Mouse (Mus musculus) MEL (cell line): ENCODE measurements around the gene Arih2. TPM values are rescaled to one million over a fixed set of nuclear protein-coding genes. Genes with fewer than 3 reads are reported as not detected.

Source experiments
- DNase-seq: peaks from one replicate; pipeline ENCODE4 v3.0.0; 2011; ENCODE audit warnings: low read depth, low spot score
- H3K27ac ChIP-seq: 2 replicates; pipeline ENCODE4 v1.5.1; 2012; ENCODE audit warnings: low read depth, mild to moderate bottlenecking, control low read depth, low read length, moderate library complexity; ENCODE audit not compliant: control insufficient read depth
- H3K27me3 ChIP-seq, 2 experiments: fragments of 150-350 bp in 1 of 2; sonication (generic) in 1 of 2; 2 replicates each; pipeline ENCODE4 v1.6.1; 2012; ENCODE audit warnings: low read length in 2 of 2, mild to moderate bottlenecking in 2 of 2, improper control_type of control experiment in 1 of 2, moderate library complexity in 1 of 2; ENCODE audit not compliant: insufficient read depth in 2 of 2, control insufficient read depth in 1 of 2
- H3K36me3 ChIP-seq, 2 experiments: 2 replicates each; pipeline ENCODE4 v1.6.1; 2012 to 2014; ENCODE audit warnings: low read length in 2 of 2, improper control_type of control experiment in 1 of 2, inconsistent platforms in 1 of 2, mild to moderate bottlenecking in 1 of 2; ENCODE audit not compliant: insufficient read depth in 2 of 2, control insufficient read depth in 1 of 2
- H3K4me1 ChIP-seq, 2 experiments: fragments of 150-350 bp in 1 of 2; sonication (generic) in 1 of 2; 2 replicates each; pipeline ENCODE4 v1.6.1; 2012; ENCODE audit warnings: low read length in 2 of 2, improper control_type of control experiment in 1 of 2, mild to moderate bottlenecking in 1 of 2; ENCODE audit not compliant: insufficient read depth in 2 of 2, control insufficient read depth in 1 of 2
- H3K4me3 ChIP-seq, 2 experiments: fragments of 150-350 bp in 1 of 2; sonication (generic) in 1 of 2; 2 replicates each; pipeline ENCODE4 v1.5.1; 2012; ENCODE audit warnings: low read depth in 2 of 2, low read length in 2 of 2, mild to moderate bottlenecking in 2 of 2, moderate library complexity in 2 of 2, control low read depth in 1 of 2, improper control_type of control experiment in 1 of 2; ENCODE audit not compliant: control insufficient read depth in 1 of 2, insufficient read depth in 1 of 2
- H3K79me2 ChIP-seq: 2 replicates; pipeline ENCODE4 v1.6.1; 2012; ENCODE audit warnings: mild to moderate bottlenecking, low read length, moderate library complexity; ENCODE audit not compliant: control insufficient read depth, poor library complexity, insufficient read depth
- H3K9ac ChIP-seq: 2 replicates; pipeline ENCODE4 v1.6.1; 2012; ENCODE audit warnings: low read depth, mild to moderate bottlenecking, control low read depth, low read length, moderate library complexity; ENCODE audit not compliant: control insufficient read depth, poor library complexity, severe bottlenecking
- H3K9me3 ChIP-seq: fragments of 150-350 bp; sonication (generic); replicated peaks from 2 replicates; pipeline ENCODE4 v1.6.1; 2012; ENCODE audit warnings: mild to moderate bottlenecking, low read length, improper control_type of control experiment, moderate library complexity; ENCODE audit not compliant: insufficient read depth
- BHLHE40 ChIP-seq: IDR thresholded peaks from 2 replicates; pipeline ENCODE4 v1.6.1; 2012; ENCODE audit warnings: low read depth, mild to moderate bottlenecking, inconsistent platforms, low read length, improper control_type of control experiment, borderline replicate concordance
- EP300 ChIP-seq, 2 experiments: IDR thresholded peaks; 2 replicates each; pipeline ENCODE4 v1.6.1; 2011; ENCODE audit warnings: improper control_type of control experiment in 2 of 2, low read length in 2 of 2, low read depth in 1 of 2, mild to moderate bottlenecking in 1 of 2
- ETS1 ChIP-seq: IDR thresholded peaks from 2 replicates; pipeline ENCODE4 v1.6.1; 2012; ENCODE audit warnings: low read depth, mild to moderate bottlenecking, inconsistent platforms, low read length, improper control_type of control experiment, moderate library complexity
- GATA1 ChIP-seq: IDR thresholded peaks from 2 replicates; pipeline ENCODE4 v1.6.1; 2011; ENCODE audit warnings: low read depth, low read length, improper control_type of control experiment
- HCFC1 ChIP-seq: IDR thresholded peaks from 2 replicates; pipeline ENCODE4 v1.6.1; 2012; ENCODE audit warnings: low read depth, mild to moderate bottlenecking, inconsistent platforms, low read length, improper control_type of control experiment, moderate library complexity
- JUND ChIP-seq: IDR thresholded peaks from 2 replicates; pipeline ENCODE4 v1.6.1; 2011; ENCODE audit warnings: low read depth, mild to moderate bottlenecking, improper control_type of control experiment, low read length
- KAT2A ChIP-seq: conservative IDR thresholded peaks from 2 replicates; pipeline ENCODE4 v1.6.1; 2012; ENCODE audit warnings: low read depth, low read length, improper control_type of control experiment, inconsistent platforms
- MAFK ChIP-seq: IDR thresholded peaks from 2 replicates; pipeline ENCODE4 v1.6.1; 2011; ENCODE audit warnings: low read depth, mild to moderate bottlenecking, low read length, improper control_type of control experiment, borderline replicate concordance
- MEF2A ChIP-seq: IDR thresholded peaks from 2 replicates; pipeline ENCODE4 v1.6.1; 2014; ENCODE audit warnings: low read depth, mild to moderate bottlenecking, inconsistent platforms, low read length, improper control_type of control experiment; ENCODE audit not compliant: poor library complexity, insufficient replicate concordance, severe bottlenecking; ENCODE audit errors: extremely low read depth
- MXI1 ChIP-seq: IDR thresholded peaks from 2 replicates; pipeline ENCODE4 v1.6.1; 2011; ENCODE audit warnings: mild to moderate bottlenecking, low read depth, low read length, improper control_type of control experiment
- MYB ChIP-seq: IDR thresholded peaks from 2 replicates; pipeline ENCODE4 v1.6.1; 2011; ENCODE audit warnings: mild to moderate bottlenecking, low read depth, low read length, improper control_type of control experiment
- MYC ChIP-seq: IDR thresholded peaks from 2 replicates; pipeline ENCODE4 v1.6.1; 2011; ENCODE audit warnings: low read depth, mild to moderate bottlenecking, low read length, improper control_type of control experiment, moderate library complexity
- NELFE ChIP-seq: IDR thresholded peaks from 2 replicates; pipeline ENCODE4 v1.6.1; 2011; ENCODE audit warnings: low read depth, low read length, improper control_type of control experiment
- NRF1 ChIP-seq: IDR thresholded peaks from 2 replicates; pipeline ENCODE4 v1.6.1; 2014; ENCODE audit warnings: low read depth, mild to moderate bottlenecking, inconsistent platforms, low read length, improper control_type of control experiment, moderate library complexity; ENCODE audit not compliant: poor library complexity, insufficient read depth, severe bottlenecking
- POLR2AphosphoS2 ChIP-seq: IDR thresholded peaks from 2 replicates; pipeline ENCODE4 v1.6.1; 2011; ENCODE audit warnings: low read length, improper control_type of control experiment
- POLR2AphosphoS5 ChIP-seq: IDR thresholded peaks from 2 replicates; pipeline ENCODE4 v1.6.1; 2012; ENCODE audit warnings: low read depth, borderline replicate concordance, mild to moderate bottlenecking, inconsistent platforms, low read length, moderate library complexity, mixed read lengths
- SIN3A ChIP-seq: IDR thresholded peaks from 2 replicates; pipeline ENCODE4 v1.6.1; 2012; ENCODE audit warnings: low read length, improper control_type of control experiment, inconsistent platforms
- TAL1 ChIP-seq: IDR thresholded peaks from 2 replicates; pipeline ENCODE4 v1.6.1; 2012; ENCODE audit warnings: mild to moderate bottlenecking, inconsistent platforms, low read length, moderate library complexity, mixed read lengths
- TBP ChIP-seq: IDR thresholded peaks from 2 replicates; pipeline ENCODE4 v1.8.0; 2011; ENCODE audit warnings: low read depth, low read length, improper control_type of control experiment
- UBTF ChIP-seq: IDR thresholded peaks from 2 replicates; pipeline ENCODE4 v1.6.1; 2012; ENCODE audit warnings: low read depth, mild to moderate bottlenecking, inconsistent platforms, low read length, improper control_type of control experiment, moderate library complexity, borderline replicate concordance; ENCODE audit not compliant: insufficient read depth
- USF2 ChIP-seq, 2 experiments: IDR thresholded peaks; 2 replicates each; pipeline ENCODE4 v1.6.1; 2011 to 2012; ENCODE audit warnings: improper control_type of control experiment in 2 of 2, low read length in 2 of 2, borderline replicate concordance in 1 of 2, inconsistent platforms in 1 of 2, low read depth in 1 of 2, mild to moderate bottlenecking in 1 of 2; ENCODE audit not compliant: insufficient read depth in 1 of 2
- ZKSCAN1 ChIP-seq: IDR thresholded peaks from 2 replicates; pipeline ENCODE4 v1.6.1; 2012; ENCODE audit warnings: low read depth, mild to moderate bottlenecking, inconsistent platforms, low read length, improper control_type of control experiment, moderate library complexity
- ZMIZ1 ChIP-seq: IDR thresholded peaks from 2 replicates; pipeline ENCODE4 v1.6.1; 2012; ENCODE audit warnings: low read depth, mild to moderate bottlenecking, inconsistent platforms, low read length, improper control_type of control experiment, moderate library complexity
- ZNF384 ChIP-seq: IDR thresholded peaks from 2 replicates; pipeline ENCODE4 v1.6.1; 2012; ENCODE audit warnings: low read depth, mild to moderate bottlenecking, inconsistent platforms, low read length, improper control_type of control experiment
- polyA plus RNA-seq, 2 experiments: library from polyadenylated mRNA; stranded (reverse) in 1 of 2; unstranded in 1 of 2; fragments of >175 nt in 1 of 2; fragments of >200 nt in 1 of 2; gene quantifications; 2 replicates each; pipeline versions ENCODE4 v1.2.1 to v1.2.4; 2012; ENCODE audit warnings: low replicate concordance in 2 of 2, low read depth in 1 of 2; ENCODE audit not compliant: insufficient read length in 2 of 2, insufficient read depth in 1 of 2, missing spikeins in 1 of 2
- total RNA-seq: library from RNA; depleted of rRNA; stranded (reverse); fragments of 300-350 nt; gene quantifications from 2 replicates; pipeline ENCODE4 v1.2.3, GENCODE M21; 2012

Gene Arih2
- total and polyA plus RNA-seq, 3 experiments, result 59.6 to 66.5 TPM; not detected in 1

DNA sequence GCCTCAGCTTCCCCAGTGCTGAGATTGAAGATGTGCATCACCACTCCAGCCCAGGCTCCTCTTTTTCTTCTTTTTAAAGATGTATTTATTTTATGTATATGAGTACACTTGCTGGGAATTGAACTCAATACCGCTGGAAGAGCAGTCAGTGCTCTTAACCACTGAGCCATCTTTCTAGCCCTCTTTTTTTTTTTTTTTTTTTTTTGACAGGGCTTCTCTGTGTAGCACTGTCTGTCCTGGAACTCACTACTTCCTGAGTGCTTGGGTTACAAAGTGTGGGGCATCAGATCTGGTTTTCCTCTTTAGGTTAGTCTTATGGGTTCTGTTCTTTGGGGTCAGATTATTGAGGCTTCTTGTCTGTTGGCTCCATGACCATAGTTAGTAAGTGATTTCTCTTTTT, 45.3 kb upstream of the Arih2 start:
- no peaks in the 10 kb centered on the region for H3K9me3 ChIP-seq
- no peak for DNase-seq
- H3K9ac ChIP-seq, result no peak overlapping the region
- H3K4me1 ChIP-seq, result peaks cover 7% of the 10 kb centered on the region in 2 experiments
- peaks cover 7 to 24% of the 10 kb centered on the region in 2 experiments for H3K36me3 ChIP-seq
- H3K27ac ChIP-seq, result no peak overlapping the region
- H3K79me2 ChIP-seq, result peaks cover 46% of the 10 kb centered on the region
- no peaks in the 10 kb centered on the region for H3K27me3 ChIP-seq
- H3K4me3 ChIP-seq, result no peak overlapping the region
- TF ChIP-seq TBP (no peak), ZNF384 (peak; percentile 71)
- TF ChIP-seq, all 39 proteins: peak for 1

DNA sequence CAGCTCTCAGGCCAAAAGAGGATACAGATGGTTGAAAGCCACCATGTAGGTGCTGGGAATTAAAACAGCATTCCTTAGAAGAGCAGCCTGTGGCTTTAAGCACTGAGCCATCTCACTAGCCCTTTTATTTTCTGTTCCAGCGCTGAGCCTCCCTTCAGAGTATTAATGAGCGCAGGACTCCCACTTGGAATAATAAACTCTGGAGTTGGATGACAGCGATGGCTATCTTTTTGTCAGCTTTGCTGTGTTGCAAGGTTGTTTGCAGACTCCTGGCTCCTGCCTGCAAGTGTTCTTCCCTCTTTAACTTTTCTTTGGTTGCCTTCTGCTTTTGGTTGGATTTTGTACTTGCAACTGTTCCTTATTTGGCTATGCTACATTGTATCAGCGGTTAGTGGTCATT, 44.8 kb upstream of the Arih2 start:
- peak overlapping the region; percentile 81 to 86; a peak in 3 of 4 replicates for H3K4me3 ChIP-seq

DNA sequence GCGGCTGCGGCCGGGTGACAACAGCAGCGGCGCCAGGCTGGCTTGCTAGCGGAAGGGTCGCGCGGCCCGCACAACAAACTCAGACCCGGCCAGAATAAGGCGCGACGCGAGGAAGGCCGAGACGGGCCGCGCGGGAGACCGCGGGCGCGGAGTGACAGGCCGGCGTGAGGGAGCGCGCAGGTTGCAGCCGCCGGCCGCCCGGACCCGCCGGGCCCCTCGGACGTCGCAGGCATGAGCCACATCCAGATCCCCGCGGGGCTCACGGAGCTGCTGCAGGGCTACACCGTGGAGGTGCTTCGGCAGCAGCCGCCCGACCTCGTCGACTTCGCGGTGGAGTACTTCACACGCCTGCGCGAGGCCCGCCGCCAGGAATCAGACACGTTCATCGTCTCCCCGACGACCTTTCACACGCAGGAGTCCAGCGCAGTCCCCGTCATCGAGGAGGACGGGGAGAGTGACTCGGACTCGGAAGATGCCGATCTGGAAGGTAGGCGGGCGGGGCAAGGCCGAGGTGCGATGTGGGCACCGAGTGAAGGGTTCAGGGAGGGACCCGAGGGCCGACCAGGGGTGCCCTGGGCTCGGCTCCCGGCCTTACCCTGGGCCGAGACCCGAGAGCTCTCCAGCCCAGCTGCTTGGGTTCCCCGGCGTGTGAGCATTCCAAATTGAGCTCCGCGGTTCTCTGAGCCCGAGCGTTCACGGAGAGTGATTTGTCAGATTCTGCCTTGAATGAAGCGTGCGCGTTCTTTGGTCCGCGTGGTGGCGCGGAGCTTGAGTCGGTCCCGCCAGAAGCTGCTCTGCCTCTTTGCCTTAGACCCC, 43.2 kb upstream of the Arih2 start:
- peak; percentile 81 for DNase-seq
- Histone ChIP-seq H3K4me3 (peak overlapping the region; percentile 81 to 86), H3K9me3 (no peaks in the 10 kb centered on the region), H3K36me3 (peaks cover 3 to 24% of the 10 kb centered on the region in 2 experiments), H3K79me2 (peaks cover 36% of the 10 kb centered on the region), H3K27ac (peak overlapping the region; percentile 8), H3K9ac (peak overlapping the region; percentile 92), H3K4me1 (peaks cover 7% of the 10 kb centered on the region in 2 experiments), H3K27me3 (no peaks in the 10 kb centered on the region)
- TF ChIP-seq MEF2A (no peak), UBTF (no peak; the same call in 1 of the 2 replicates), BHLHE40 (no peak), KAT2A (no peak; the same call in 1 of the 2 replicates), GATA1 (no peak), ZMIZ1 (no peak), POLR2AphosphoS2 (no peak), MYC (peak; percentile 37; the same call in 1 of the 2 replicates), JUND (no peak), MAFK (no peak), SIN3A (0 out of 2 replicates have a peak, but pooled peaks have one; percentile 51), HCFC1 (no peak; the same call in none of the 2 replicates), ETS1 (0 out of 2 replicates have a peak, but pooled peaks have one; percentile 3), POLR2AphosphoS5 (no peak), EP300 (IDR thresholded peaks at IDR 0.05; ENCODE audit: low read depth in 1 of 2, low read length in 2 of 2) (no peak; a peak in 1 of 4 replicates), NRF1 (peak; percentile 69), MXI1 (peak; percentile 82)

More for the DNA sequence above, 44.8 kb upstream of the Arih2 start:
- Histone ChIP-seq H3K36me3 (peaks cover 7 to 24% of the 10 kb centered on the region in 2 experiments), H3K27ac (no peak overlapping the region), H3K9ac (no peak overlapping the region), H3K27me3 (no peaks in the 10 kb centered on the region), H3K9me3 (no peaks in the 10 kb centered on the region), H3K4me1 (peaks cover 7% of the 10 kb centered on the region in 2 experiments), H3K79me2 (peaks cover 42% of the 10 kb centered on the region)
- DNase-seq, result peak; percentile 31
- no peak for TF ChIP-seq ZKSCAN1
- TF ChIP-seq MYB, result no peak
- TF ChIP-seq TAL1, result no peak
- no peak for TF ChIP-seq BHLHE40
- no peak for TF ChIP-seq MYC
- no peak for TF ChIP-seq NELFE
- TF ChIP-seq EP300 (IDR thresholded peaks at IDR 0.05; ENCODE audit: low read depth in 1 of 2, low read length in 2 of 2), result no peak
- no peak for TF ChIP-seq POLR2AphosphoS5
- TF ChIP-seq USF2 (IDR thresholded peaks at IDR 0.05; ENCODE audit: borderline replicate concordance in 1 of 2, insufficient read depth in 1 of 2, low read depth in 1 of 2, low read length in 2 of 2), result no peak
